Mouse (Mus musculus) megakaryocyte, embryonic 14.5 days (primary cell): Measurements from ENCODE around the gene Ap1g2.

Experiments
- FLI1 ChIP-seq: IDR thresholded peaks from 2 replicates; pipeline ENCODE4 v1.6.1; 2012; ENCODE audit warnings: low read length, inconsistent platforms, mixed read lengths
- GATA1 ChIP-seq: IDR thresholded peaks from 3 replicates; pipeline ENCODE4 v1.6.1; 2012; ENCODE audit warnings: mixed read lengths, low read length, inconsistent platforms, borderline replicate concordance

- TF ChIP-seq GATA1: no peak
- TF ChIP-seq FLI1: no peak
These were observed 51.1 kb downstream of the Ap1g2 start for GRCm38 (mm10) chr14:55055167-55055834.
